Mouse (Mus musculus) megakaryocyte, embryonic 14.5 days (primary cell): ENCODE measurements around the gene Rab11b. TPM values are rescaled to one million over a fixed set of nuclear protein-coding genes. Genes with fewer than 3 reads are reported as not detected.

Experiments used
- H3K27me3 ChIP-seq: replicated peaks from 2 replicates; pipeline ENCODE3; 2012; ENCODE audit warnings: inconsistent platforms
- H3K36me3 ChIP-seq: replicated peaks from 2 replicates; pipeline ENCODE3; 2012; ENCODE audit warnings: low read length, inconsistent platforms, mixed read lengths
- H3K4me1 ChIP-seq: 2 replicates; pipeline ENCODE4 v1.6.1; 2012; ENCODE audit warnings: inconsistent platforms
- H3K4me3 ChIP-seq: replicated peaks from 2 replicates; pipeline ENCODE3; 2012; ENCODE audit warnings: moderate library complexity, mild to moderate bottlenecking, inconsistent platforms
- H3K9me3 ChIP-seq: 2 replicates; pipeline ENCODE4 v1.6.1; 2012; ENCODE audit warnings: inconsistent platforms
- FLI1 ChIP-seq: IDR thresholded peaks from 2 replicates; pipeline ENCODE4 v1.6.1; 2012; ENCODE audit warnings: low read length, inconsistent platforms, mixed read lengths
- GATA1 ChIP-seq: IDR thresholded peaks from 3 replicates; pipeline ENCODE4 v1.6.1; 2012; ENCODE audit warnings: mixed read lengths, low read length, inconsistent platforms, borderline replicate concordance
- polyA plus RNA-seq: library from polyadenylated mRNA; stranded (reverse); fragments of >175 nt; gene quantifications from 2 replicates; pipeline ENCODE4 v1.2.3, GENCODE M21; 2012; ENCODE audit warnings: low replicate concordance; ENCODE audit not compliant: insufficient read depth

Rab11b gene
- polyA plus RNA-seq, 1 experiment, result 140 TPM

- TF ChIP-seq FLI1 (no peak), GATA1 (no peak)
Measured at GRCm38 (mm10) chr17:33786375-33786774, 26.0 kb upstream of the Rab11b start.

GRCm38 (mm10) chr17:33784939-33785338 is 24.6 kb upstream of the Rab11b start:
- H3K4me3 ChIP-seq, result no peak overlapping the region
- H3K9me3 ChIP-seq, result no peaks in the 10 kb centered on the region
- peaks cover 21% of the 10 kb centered on the region for H3K27me3 ChIP-seq
- TF ChIP-seq FLI1 (no peak), GATA1 (no peak)
- peaks cover 36% of the 10 kb centered on the region for H3K4me1 ChIP-seq
- no peaks in the 10 kb centered on the region for H3K36me3 ChIP-seq

More at GRCm38 (mm10) chr17:33786375-33786774, 26.0 kb upstream of the Rab11b start:
- Histone ChIP-seq H3K36me3 (no peaks in the 10 kb centered on the region), H3K9me3 (no peaks in the 10 kb centered on the region), H3K27me3 (peaks cover 21% of the 10 kb centered on the region), H3K4me1 (peaks cover 22% of the 10 kb centered on the region), H3K4me3 (no peak overlapping the region)

GRCm38 (mm10) chr17:33783408-33783807 is 23.1 kb upstream of the Rab11b start:
- Histone ChIP-seq H3K27me3 (peaks cover 21% of the 10 kb centered on the region), H3K4me3 (no peak overlapping the region), H3K36me3 (peaks cover 5% of the 10 kb centered on the region), H3K9me3 (no peaks in the 10 kb centered on the region), H3K4me1 (peaks cover 46% of the 10 kb centered on the region)
- TF ChIP-seq GATA1, result no peak
- no peak for TF ChIP-seq FLI1

GRCm38 (mm10) chr17:33782067-33782466 is 21.7 kb upstream of the Rab11b start:
- H3K27me3 ChIP-seq, result peaks cover 21% of the 10 kb centered on the region
- peak overlapping the region; percentile 91 for H3K4me3 ChIP-seq
- peaks cover 46% of the 10 kb centered on the region for H3K4me1 ChIP-seq
- TF ChIP-seq FLI1, result no peak
- no peak for TF ChIP-seq GATA1
- no peaks in the 10 kb centered on the region for H3K9me3 ChIP-seq
- H3K36me3 ChIP-seq, result peaks cover 17% of the 10 kb centered on the region

GRCm38 (mm10) chr17:33781124-33781977 is 21.0 kb upstream of the Rab11b start, which contains the start of gene Angptl4:
TSS of gene Angptl4 (minus strand) at chr17:33781830.
- peaks cover 20% of the 10 kb centered on the region for H3K27me3 ChIP-seq
- TF ChIP-seq GATA1 (no peak), FLI1 (no peak)
- peak within 1 kb of the TSS; percentile 91 for H3K4me3 ChIP-seq
- H3K9me3 ChIP-seq, result no peaks in the 10 kb centered on the region
- H3K36me3 ChIP-seq, result peaks cover 24% of the 10 kb centered on the region
- H3K4me1 ChIP-seq, result peaks cover 46% of the 10 kb centered on the region

GRCm38 (mm10) chr17:33780431-33780830 is 20.1 kb upstream of the Rab11b start:
- TF ChIP-seq FLI1, result no peak
- TF ChIP-seq GATA1, result no peak
- peaks cover 26% of the 10 kb centered on the region for H3K36me3 ChIP-seq
- peaks cover 46% of the 10 kb centered on the region for H3K4me1 ChIP-seq
- H3K9me3 ChIP-seq, result no peaks in the 10 kb centered on the region
- peak overlapping the region; percentile 91 for H3K4me3 ChIP-seq
- H3K27me3 ChIP-seq, result peaks cover 17% of the 10 kb centered on the region

- Histone ChIP-seq H3K27me3 (peaks cover 12% of the 10 kb centered on the region), H3K36me3 (peaks cover 31% of the 10 kb centered on the region), H3K4me1 (peaks cover 46% of the 10 kb centered on the region), H3K4me3 (no peak overlapping the region), H3K9me3 (no peaks in the 10 kb centered on the region)
- TF ChIP-seq FLI1 (no peak), GATA1 (no peak)
Measured at GRCm38 (mm10) chr17:33779967-33780295, 19.6 kb upstream of the Rab11b start.

- H3K4me3 ChIP-seq, result peak overlapping the region; percentile 50
- H3K9me3 ChIP-seq, result no peaks in the 10 kb centered on the region
- peaks cover 33% of the 10 kb centered on the region for H3K36me3 ChIP-seq
- TF ChIP-seq FLI1 (no peak), GATA1 (no peak)
- H3K27me3 ChIP-seq, result peaks cover 8% of the 10 kb centered on the region
- peaks cover 46% of the 10 kb centered on the region for H3K4me1 ChIP-seq
Measured at GRCm38 (mm10) chr17:33779271-33779966, 19.1 kb upstream of the Rab11b start.

- Histone ChIP-seq H3K27me3 (no peaks in the 10 kb centered on the region), H3K36me3 (peaks cover 33% of the 10 kb centered on the region), H3K4me3 (no peak overlapping the region)
Measured at GRCm38 (mm10) chr17:33775287-33775686, 15.0 kb upstream of the Rab11b start.

GRCm38 (mm10) chr17:33774573-33775155 is 14.3 kb upstream of the Rab11b start:
- Histone ChIP-seq H3K36me3 (peaks cover 33% of the 10 kb centered on the region), H3K4me1 (peaks cover 18% of the 10 kb centered on the region), H3K4me3 (no peak overlapping the region), H3K9me3 (no peaks in the 10 kb centered on the region), H3K27me3 (no peaks in the 10 kb centered on the region)
- TF ChIP-seq FLI1 (no peak), GATA1 (no peak)

More at GRCm38 (mm10) chr17:33775287-33775686, 15.0 kb upstream of the Rab11b start:
- TF ChIP-seq FLI1 (no peak), GATA1 (no peak)
- H3K4me1 ChIP-seq, result peaks cover 24% of the 10 kb centered on the region
- no peaks in the 10 kb centered on the region for H3K9me3 ChIP-seq
